Mouse (Mus musculus) 3134 (cell line): ENCODE measurements around the gene Dnal1.

Experiments
- DNase-seq: peaks from one replicate; pipeline ENCODE4 v3.0.0-alpha.2; 2011; ENCODE audit warnings: low spot score; ENCODE audit not compliant: insufficient read length; ENCODE audit errors: extremely low read depth

Gene Dnal1

GRCm38 (mm10) chr12:84181999-84182398 lies 67.8 kb downstream of the Dnal1 start:
- DNase-seq, result no peak

GRCm38 (mm10) chr12:84184979-84185378 lies 70.8 kb downstream of the Dnal1 start:
- no peak for DNase-seq

- no peak for DNase-seq
These were observed 71.4 kb downstream of the Dnal1 start for GRCm38 (mm10) chr12:84185547-84185946.

DNA sequence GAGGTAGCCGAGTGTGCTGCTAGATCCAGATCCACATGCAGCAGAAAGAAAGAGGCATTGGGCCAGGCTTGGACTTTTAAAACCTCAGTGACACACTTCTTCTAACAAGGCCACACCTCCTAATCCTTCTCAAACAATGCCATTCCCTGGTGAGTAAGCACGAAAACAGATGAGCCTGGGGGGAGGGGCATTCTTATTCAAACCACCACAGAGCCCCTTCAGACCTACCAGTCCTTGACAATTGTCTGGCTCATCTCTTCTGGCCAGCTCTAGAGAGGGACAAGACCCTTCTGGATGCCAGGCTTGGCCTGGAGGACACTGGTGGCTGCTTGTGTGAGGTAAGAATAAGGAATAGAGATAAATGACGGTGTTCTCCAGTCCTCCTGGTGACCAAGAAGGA lies 72.4 kb downstream of the Dnal1 start:
- no peak for DNase-seq

DNA sequence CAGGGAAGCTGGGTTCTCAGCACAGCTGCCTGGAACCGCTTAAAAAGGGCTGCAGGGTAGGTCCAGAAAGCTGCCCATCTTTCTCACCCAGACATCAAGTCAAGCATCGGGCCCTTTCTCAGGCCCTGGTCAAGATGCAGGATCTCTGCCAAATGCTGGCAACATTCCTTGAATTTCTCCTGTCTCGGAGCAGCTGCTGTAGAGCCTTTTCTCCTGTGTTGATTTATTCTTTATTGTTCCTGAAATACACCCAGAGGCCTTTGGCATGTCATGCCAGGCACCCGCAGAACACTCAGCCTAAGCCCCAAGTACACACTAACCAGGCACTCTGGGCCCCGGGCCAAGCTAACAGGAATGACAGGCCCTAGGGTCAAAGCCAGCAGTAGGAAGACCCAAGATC lies 72.8 kb downstream of the Dnal1 start:
- DNase-seq, result peak; percentile 68

DNA sequence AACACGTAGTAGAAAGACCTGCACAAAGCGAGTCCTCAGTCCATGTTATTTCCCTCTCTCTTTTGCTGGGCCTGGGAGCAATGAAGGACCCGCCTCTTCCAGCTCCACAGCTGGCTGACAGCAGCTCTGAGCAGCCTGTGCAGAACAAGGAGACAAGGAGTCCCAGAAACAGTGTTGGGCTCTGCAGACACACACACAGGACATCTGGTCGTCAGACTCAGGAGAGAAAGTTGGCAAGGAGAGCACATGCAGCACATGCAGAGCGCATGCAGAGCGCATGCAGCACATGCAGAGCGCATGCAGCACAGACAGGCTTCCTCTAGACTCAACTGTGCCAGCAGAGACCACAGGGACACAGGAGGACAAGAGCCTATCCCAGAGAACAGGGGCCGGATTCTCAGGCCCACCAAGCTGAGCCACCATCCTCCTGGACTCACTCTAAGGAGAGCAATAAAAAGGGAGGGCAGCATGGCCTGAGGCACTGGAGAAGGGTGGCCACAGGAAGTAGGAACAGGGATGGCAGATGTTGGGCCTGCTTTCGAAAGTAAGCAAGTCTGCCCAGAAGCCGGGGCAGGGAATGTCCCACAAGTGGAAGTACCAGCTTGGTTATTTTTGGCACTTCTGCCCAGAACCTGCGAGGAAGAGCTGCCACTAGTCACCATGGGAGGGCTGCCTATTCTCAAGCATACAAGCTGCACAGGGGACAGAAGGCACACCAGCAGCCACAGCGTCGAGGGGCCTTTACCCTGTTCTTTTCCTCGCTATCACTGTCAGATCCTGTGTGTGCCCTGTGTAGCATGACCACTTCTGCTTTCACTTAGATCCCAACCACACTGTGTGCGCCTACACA lies 73.8 kb downstream of the Dnal1 start:
- peak; percentile 69 for DNase-seq

DNA sequence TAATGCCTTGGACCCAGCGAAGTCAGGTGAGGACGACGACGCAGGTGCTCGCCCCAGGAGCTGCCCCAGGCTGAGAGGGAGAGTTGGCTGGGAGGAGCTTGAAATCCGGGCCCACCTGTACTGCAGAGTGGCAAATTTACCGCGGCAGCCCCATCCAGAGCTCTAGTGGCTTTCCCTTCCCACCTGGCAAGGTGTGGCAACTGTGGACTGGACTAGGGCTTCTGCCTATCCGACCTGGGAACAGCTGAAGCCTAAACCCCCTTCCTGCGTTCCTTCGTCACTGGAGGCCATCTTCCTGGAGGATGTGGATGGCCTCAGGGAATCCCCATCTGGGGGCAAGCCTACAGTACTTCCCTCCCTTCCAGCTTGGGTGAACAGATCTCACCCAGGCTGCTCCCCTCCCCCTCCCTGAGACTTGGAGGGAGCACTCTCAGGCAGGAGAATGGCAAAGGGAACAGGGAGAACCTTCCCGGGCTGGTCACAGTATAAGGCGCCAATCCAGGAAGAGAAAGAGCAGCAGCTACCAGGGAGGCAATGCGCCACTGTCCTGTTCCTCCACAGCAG lies 74.8 kb downstream of the Dnal1 start:
- DNase-seq, result no peak

DNA sequence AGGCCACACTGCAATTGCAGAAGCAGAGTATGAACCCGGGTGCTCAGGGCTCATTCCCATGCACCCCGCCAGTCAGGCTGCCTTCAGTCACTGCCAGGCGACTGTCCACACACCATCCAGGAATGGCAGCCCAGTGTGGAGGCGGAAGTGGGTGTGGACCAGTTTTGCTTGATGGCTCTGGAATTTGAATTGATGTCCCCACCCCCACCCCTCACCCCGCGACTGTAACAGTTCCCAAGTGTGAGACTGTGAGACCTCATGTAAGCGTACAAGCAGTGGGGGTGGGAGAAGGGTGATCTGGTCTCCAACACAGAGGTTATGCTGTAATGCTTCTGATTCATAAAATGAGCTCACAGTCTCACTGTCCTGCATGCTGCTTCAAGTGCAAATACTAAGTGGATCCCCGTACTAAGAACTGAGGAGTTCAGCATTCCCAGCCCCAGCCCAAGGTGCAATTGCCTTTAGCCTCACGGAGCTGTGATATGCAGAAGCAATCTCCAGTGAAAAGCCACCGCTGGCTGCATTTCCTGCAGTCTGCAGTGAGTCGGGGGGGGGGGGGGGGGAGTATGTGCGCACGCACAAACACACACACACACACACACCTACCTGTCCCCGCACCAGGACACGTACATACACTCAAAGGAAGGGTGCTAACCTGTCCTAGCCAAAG lies 76.1 kb downstream of the Dnal1 start:
- peak; percentile 60 for DNase-seq

- DNase-seq, result no peak
These were observed 77.0 kb downstream of the Dnal1 start for GRCm38 (mm10) chr12:84191190-84191589.

DNA sequence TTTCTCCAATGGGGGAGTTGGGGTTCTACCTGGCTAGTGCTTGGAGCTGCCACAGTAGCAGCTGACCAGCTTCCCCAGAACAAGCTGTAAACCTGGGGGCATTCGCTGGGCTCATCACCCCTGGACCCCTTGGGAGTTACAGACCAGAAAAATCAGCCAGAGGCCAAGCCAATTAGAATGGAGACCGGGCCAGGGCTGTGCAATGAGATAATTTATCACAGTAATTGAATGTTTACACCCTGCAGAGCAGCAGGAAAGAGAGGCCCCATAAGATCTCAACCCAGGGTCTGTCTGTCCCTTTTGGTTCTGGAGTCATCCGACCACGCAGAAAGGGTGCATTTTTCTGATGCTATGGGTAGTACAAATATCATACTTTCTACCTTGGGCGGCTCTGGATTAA lies 77.6 kb downstream of the Dnal1 start:
- DNase-seq, result no peak

GRCm38 (mm10) chr12:84192280-84192679 lies 78.1 kb downstream of the Dnal1 start:
- no peak for DNase-seq

DNA sequence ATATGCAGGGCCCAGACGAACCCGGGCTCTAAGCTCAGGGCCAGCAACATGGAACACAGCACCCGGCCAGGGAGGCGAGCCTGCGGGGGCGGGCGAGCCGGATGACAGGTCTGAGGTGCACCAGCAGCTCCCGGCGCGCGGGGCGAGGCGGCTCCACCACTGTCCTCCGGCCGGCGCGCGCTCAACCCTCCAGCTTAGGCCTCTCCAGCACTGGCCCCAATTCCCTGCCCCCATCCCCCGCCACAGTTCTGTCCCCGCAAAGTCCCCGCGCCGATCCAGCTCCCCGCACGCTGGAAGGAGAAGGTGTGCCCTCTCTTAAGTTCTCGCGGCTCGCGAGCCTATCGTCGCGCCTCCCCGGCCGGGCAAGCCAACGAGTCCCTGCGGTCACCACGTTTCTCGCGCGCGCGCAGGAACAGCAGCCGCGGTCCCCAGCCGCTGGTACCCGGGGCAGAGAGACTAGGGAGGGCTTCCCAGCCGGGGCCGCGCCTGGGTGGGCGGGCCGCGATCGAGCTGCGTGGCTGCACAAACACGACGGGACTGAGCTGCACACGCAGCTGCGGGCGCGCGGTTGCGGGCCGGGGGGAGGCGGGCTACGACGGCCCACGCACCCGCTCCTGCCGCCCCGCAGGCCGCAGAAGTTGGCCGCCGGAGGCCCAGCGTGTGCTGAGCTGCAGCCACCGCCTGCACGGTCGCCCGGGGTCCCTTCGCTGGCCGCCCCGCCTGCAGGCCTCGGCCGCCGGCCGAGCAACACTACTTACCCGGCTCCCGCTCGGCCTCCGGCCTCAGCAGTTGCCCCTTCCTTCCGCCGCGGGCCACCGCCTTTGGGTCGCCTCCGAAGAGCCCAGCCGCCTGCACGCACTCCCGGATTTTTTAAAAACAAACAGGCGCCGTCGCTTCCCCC lies 78.8 kb downstream of the Dnal1 start:
- DNase-seq, result peak; percentile 82

DNA sequence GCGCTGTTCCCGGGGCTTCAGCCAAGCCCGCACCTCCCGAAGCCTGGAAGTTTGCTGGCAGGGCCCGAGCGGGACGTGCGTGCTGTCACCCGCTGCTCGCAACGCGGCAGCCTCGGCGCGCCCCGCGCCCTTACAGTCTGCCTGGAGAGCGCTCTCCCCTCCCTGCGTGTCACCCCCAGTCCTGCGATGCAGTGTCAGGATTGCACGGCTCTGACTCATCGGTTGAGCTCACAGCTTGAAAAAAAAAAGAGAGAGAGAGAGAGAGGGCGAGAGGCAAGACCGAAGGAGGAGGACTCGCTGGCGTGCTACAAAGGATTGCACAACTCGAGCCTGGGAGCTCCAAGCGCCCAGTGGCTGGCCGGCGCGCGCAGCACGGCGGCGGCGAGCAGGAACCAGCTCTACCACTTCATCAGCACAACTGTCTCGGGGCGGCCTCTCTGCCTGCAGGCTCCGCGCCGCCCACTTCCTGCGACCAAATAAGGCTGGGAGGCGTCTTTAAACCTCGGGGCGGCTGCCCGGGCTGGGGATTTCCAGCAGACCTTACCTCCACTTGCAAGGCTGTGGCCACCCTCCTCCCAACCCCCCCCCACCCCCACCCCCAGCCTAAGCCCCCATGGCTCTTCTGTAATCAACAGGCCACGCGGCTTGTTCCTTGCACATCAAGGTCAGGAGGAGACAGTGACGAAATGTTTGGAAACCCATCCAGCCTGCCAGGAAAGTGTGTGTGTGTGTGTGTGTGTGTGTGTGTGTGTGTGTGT lies 79.7 kb downstream of the Dnal1 start:
- peak; percentile 100 for DNase-seq

GRCm38 (mm10) chr12:84194400-84195109 lies 80.4 kb downstream of the Dnal1 start:
- no peak for DNase-seq

DNA sequence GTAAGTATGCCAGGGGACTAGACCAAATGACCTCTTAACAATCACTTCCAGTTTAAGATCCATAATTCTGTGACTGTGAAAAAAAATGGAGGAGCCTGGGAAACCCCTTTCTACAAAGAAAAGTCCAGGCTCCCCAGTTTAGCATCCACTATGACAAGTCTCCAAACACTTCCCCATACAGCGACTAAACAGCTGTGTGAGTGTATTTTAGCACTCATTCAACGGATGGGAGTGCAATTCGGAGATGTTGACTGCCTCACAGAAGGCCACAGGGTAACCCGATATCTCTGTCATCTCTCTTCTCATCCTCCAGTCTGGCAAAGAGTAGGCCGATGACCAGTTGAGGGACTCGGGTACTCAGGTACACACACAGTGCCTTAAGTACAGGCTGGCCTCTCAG lies 81.0 kb downstream of the Dnal1 start:
- DNase-seq, result no peak
